Mouse (Mus musculus) liver, embryonic 11.5 days (tissue): ENCODE results near the gene 9330182L06Rik. TPM values are rescaled to one million over a fixed set of nuclear protein-coding genes. Genes with fewer than 3 reads are reported as not detected.

Experiments used
- ATAC-seq: fragments of 200-750 bp; cut with Nextera tagmentation; replicated peaks from 2 replicates; pipeline ENCODE4 v1.8.0; 2017; ENCODE audit warnings: moderate number of reproducible peaks, mild to moderate bottlenecking, moderate TSS enrichment, moderate library complexity; ENCODE audit not compliant: low FRiP score
- DNase-seq: peaks from one replicate; pipeline ENCODE4 v3.0.0-alpha.2; 2017; ENCODE audit warnings: low spot score
- H3K27ac ChIP-seq: fragments of 300-500 bp; sonication (generic); 2 replicates; pipeline ENCODE4 v1.5.1; 2014; ENCODE audit warnings: mild to moderate bottlenecking, low read depth, low read length, control low read depth
- H3K27me3 ChIP-seq: fragments of 300-500 bp; sonication (generic); replicated peaks from 2 replicates; pipeline ENCODE4 v1.6.1; 2014; ENCODE audit warnings: low read length, mixed read lengths; ENCODE audit not compliant: control insufficient read depth, insufficient read depth
- H3K36me3 ChIP-seq: fragments of 300-500 bp; sonication (generic); 2 replicates; pipeline ENCODE4 v1.6.1; 2014; ENCODE audit warnings: mild to moderate bottlenecking, low read length, moderate library complexity, mixed read lengths; ENCODE audit not compliant: control insufficient read depth, insufficient read depth
- H3K4me1 ChIP-seq: fragments of 300-500 bp; sonication (generic); replicated peaks from 2 replicates; pipeline ENCODE4 v1.6.1; 2014; ENCODE audit warnings: low read length, mixed read lengths; ENCODE audit not compliant: control insufficient read depth, insufficient read depth
- H3K4me2 ChIP-seq: fragments of 300-500 bp; sonication (generic); 2 replicates; pipeline ENCODE4 v1.6.1; 2014; ENCODE audit warnings: mild to moderate bottlenecking, control low read depth, moderate library complexity
- H3K4me3 ChIP-seq: fragments of 300-500 bp; sonication (generic); 2 replicates; pipeline ENCODE4 v1.5.1; 2014; ENCODE audit warnings: low read depth, low read length, control low read depth
- H3K9ac ChIP-seq: fragments of 300-500 bp; sonication (generic); 2 replicates; pipeline ENCODE4 v1.6.1; 2014; ENCODE audit warnings: low read depth, low read length, control low read depth
- H3K9me3 ChIP-seq: fragments of 300-500 bp; sonication (generic); 2 replicates; pipeline ENCODE4 v1.6.1; 2016; ENCODE audit warnings: low read length, inconsistent platforms, mixed read lengths; ENCODE audit not compliant: control insufficient read depth
- WGBS: fragments of 180-500 bp; shearing (Covaris S2); extraction: QIAGEN DNeasy Blood & Tissue Kit; methylation state at CpG from one replicate; pipeline ENCODE4 v1.1.7; 2014; 5-methylcytosine and 5-hydroxymethylcytosine counted together
- polyA plus RNA-seq: library from polyadenylated mRNA; unstranded; fragments of >200 nt; fragmentation: Nextera tagmentation; extraction: Ambion mirVana; gene quantifications from 2 replicates; pipeline ENCODE4 v1.2.1, GENCODE M21; 2014

Gene 9330182L06Rik
- polyA plus RNA-seq, 1 experiment from 2014 or later, result 0.99 TPM

DNA sequence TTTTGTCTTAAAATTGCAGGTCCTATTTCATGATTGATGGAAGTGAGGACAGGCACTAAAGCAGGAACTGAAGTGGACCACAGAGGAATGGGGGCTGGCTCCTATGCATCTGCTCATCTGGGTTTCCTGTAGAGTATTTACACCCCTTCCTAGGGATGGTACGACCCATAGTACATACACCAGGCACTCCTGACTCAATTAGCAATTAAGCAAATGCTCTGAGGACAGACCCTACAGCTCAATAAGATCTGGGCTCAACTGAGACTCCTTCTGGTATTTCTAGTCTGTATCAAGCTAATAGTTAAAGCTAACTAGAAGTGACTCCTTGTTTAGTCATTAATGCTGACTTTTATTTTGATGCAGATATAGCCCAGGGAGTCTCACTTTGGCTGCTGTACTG lies 60.9 kb downstream of the 9330182L06Rik start:
- Histone ChIP-seq H3K4me1 (no peaks in the 10 kb centered on the region), H3K9ac (no peak overlapping the region), H3K4me3 (no peak overlapping the region), H3K27me3 (no peaks in the 10 kb centered on the region), H3K9me3 (no peaks in the 10 kb centered on the region), H3K4me2 (no peak overlapping the region), H3K27ac (no peak overlapping the region), H3K36me3 (no peaks in the 10 kb centered on the region)
- WGBS, result 46% methylated on average over 1 of the region's 1 CpGs
- ATAC-seq (no peak), DNase-seq (no peak)

GRCm38 (mm10) chr5:9327528-9327927 lies 61.6 kb downstream of the 9330182L06Rik start:
- no peak overlapping the region for H3K27ac ChIP-seq
- no peaks in the 10 kb centered on the region for H3K27me3 ChIP-seq
- no peak for DNase-seq
- H3K4me1 ChIP-seq, result no peaks in the 10 kb centered on the region
- WGBS, result 78% methylated on average over 1 of the region's 1 CpGs
- H3K4me2 ChIP-seq, result no peak overlapping the region
- no peak for ATAC-seq
- H3K9me3 ChIP-seq, result no peaks in the 10 kb centered on the region
- no peaks in the 10 kb centered on the region for H3K36me3 ChIP-seq
- H3K9ac ChIP-seq, result no peak overlapping the region
- H3K4me3 ChIP-seq, result no peak overlapping the region

DNA sequence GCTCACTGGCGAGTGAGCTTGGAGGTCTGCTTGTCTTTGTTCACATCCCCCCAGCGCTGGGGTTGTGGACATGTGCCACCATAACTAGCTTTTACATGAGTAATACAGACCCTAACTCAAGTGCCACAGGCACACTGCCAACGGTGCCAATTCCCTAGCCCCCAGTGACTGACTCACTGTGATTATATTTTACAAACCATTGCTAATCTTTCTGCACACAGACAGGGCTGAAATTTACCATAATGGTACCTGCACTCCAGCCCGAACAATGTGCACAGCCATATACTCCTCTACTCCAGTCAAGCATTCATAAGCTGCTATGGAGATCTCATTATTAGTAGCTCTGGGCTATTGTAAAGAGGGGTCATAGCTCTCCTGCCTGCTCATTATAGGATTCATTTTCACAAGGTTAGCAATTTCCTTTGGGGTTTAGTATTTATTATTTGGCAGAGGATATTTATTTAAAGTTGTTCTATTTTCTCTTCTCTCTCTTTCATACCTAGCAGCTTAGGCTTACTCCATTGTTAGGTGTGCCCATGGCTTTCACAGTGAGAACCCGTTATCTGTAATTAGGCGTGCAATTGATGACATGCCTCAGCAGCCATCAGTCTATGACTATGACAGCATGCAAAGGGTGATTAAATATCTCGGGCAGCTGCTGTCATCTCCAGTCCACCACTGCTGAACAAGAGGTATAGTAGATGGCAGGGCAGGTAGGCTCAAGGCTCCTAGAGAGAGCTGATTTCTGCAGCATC lies 73.0 kb downstream of the 9330182L06Rik start:
- H3K27me3 ChIP-seq, result no peaks in the 10 kb centered on the region
- ATAC-seq (no peak), DNase-seq (no peak)
- WGBS, result 72% methylated on average over 7 of the region's 7 CpGs
- H3K36me3 ChIP-seq, result no peaks in the 10 kb centered on the region
- no peak overlapping the region for H3K27ac ChIP-seq
- no peaks in the 10 kb centered on the region for H3K4me1 ChIP-seq
- no peak overlapping the region for H3K4me3 ChIP-seq
- H3K4me2 ChIP-seq, result no peak overlapping the region
- H3K9ac ChIP-seq, result no peak overlapping the region
- H3K9me3 ChIP-seq, result no peaks in the 10 kb centered on the region

- no peak for ATAC-seq
- WGBS, result 86% methylated on average over 8 of the region's 8 CpGs
- H3K9ac ChIP-seq, result no peak overlapping the region
- no peaks in the 10 kb centered on the region for H3K27me3 ChIP-seq
- no peak overlapping the region for H3K4me3 ChIP-seq
- no peak overlapping the region for H3K27ac ChIP-seq
- H3K4me2 ChIP-seq, result no peak overlapping the region
- H3K36me3 ChIP-seq, result no peaks in the 10 kb centered on the region
- no peaks in the 10 kb centered on the region for H3K4me1 ChIP-seq
- no peak for DNase-seq
- no peaks in the 10 kb centered on the region for H3K9me3 ChIP-seq
Measured at GRCm38 (mm10) chr5:9339511-9340173, 73.7 kb downstream of the 9330182L06Rik start.

GRCm38 (mm10) chr5:9344581-9344980 lies 78.7 kb downstream of the 9330182L06Rik start:
- Histone ChIP-seq H3K27me3 (no peaks in the 10 kb centered on the region), H3K36me3 (no peaks in the 10 kb centered on the region), H3K9ac (no peak overlapping the region), H3K4me3 (no peak overlapping the region), H3K4me2 (no peak overlapping the region), H3K4me1 (no peaks in the 10 kb centered on the region), H3K27ac (no peak overlapping the region), H3K9me3 (no peaks in the 10 kb centered on the region)
- WGBS, result 73% methylated on average over 5 of the region's 5 CpGs
- ATAC-seq (no peak), DNase-seq (no peak)

GRCm38 (mm10) chr5:9345038-9345617 lies 79.2 kb downstream of the 9330182L06Rik start:
- Histone ChIP-seq H3K27me3 (no peaks in the 10 kb centered on the region), H3K9ac (no peak overlapping the region), H3K9me3 (no peaks in the 10 kb centered on the region), H3K4me3 (no peak overlapping the region), H3K36me3 (no peaks in the 10 kb centered on the region), H3K4me1 (no peaks in the 10 kb centered on the region), H3K27ac (no peak overlapping the region), H3K4me2 (no peak overlapping the region)
- DNase-seq (no peak), ATAC-seq (no peak)
- 82% methylated on average over 10 of the region's 10 CpGs for WGBS

GRCm38 (mm10) chr5:9345625-9346024 lies 79.7 kb downstream of the 9330182L06Rik start:
- 84% methylated on average over 3 of the region's 3 CpGs for WGBS
- H3K27me3 ChIP-seq, result no peaks in the 10 kb centered on the region
- DNase-seq (no peak), ATAC-seq (no peak)
- H3K9me3 ChIP-seq, result no peaks in the 10 kb centered on the region
- H3K36me3 ChIP-seq, result no peaks in the 10 kb centered on the region
- H3K4me1 ChIP-seq, result no peaks in the 10 kb centered on the region
- no peak overlapping the region for H3K9ac ChIP-seq
- H3K4me3 ChIP-seq, result no peak overlapping the region
- H3K4me2 ChIP-seq, result no peak overlapping the region
- no peak overlapping the region for H3K27ac ChIP-seq

DNA sequence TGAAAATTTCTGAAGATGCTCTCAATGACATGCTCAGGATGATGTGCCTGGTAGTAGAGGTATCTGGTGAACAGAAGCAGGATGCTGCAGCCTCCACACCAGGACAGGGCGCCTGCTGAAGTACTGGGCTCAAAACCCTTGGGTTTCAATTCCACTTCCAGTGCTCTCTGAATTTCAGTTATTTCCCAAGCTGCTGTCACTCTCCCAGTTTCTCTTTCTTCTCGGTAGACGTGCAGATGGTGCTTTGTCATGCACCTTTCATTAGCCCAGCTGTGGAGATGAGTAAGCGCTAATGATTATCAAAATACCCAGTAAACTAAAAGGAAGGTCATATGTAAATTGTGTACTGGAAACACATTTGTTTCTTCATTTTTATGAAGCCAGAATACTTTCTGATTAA lies 80.6 kb downstream of the 9330182L06Rik start:
- H3K27ac ChIP-seq, result no peak overlapping the region
- no peaks in the 10 kb centered on the region for H3K9me3 ChIP-seq
- no peak for ATAC-seq
- H3K9ac ChIP-seq, result no peak overlapping the region
- H3K4me1 ChIP-seq, result no peaks in the 10 kb centered on the region
- no peak for DNase-seq
- 77% methylated on average over 4 of the region's 4 CpGs for WGBS
- no peaks in the 10 kb centered on the region for H3K27me3 ChIP-seq
- H3K4me3 ChIP-seq, result no peak overlapping the region
- H3K36me3 ChIP-seq, result no peaks in the 10 kb centered on the region
- no peak overlapping the region for H3K4me2 ChIP-seq
